Mouse (Mus musculus): ENCODE results near the gene Socs4. TPM values are rescaled to one million over a fixed set of nuclear protein-coding genes. Genes with fewer than 3 reads are reported as not detected.

Socs4 gene
- polyA plus RNA-seq, 1 experiment, result 3.5 TPM

DNA sequence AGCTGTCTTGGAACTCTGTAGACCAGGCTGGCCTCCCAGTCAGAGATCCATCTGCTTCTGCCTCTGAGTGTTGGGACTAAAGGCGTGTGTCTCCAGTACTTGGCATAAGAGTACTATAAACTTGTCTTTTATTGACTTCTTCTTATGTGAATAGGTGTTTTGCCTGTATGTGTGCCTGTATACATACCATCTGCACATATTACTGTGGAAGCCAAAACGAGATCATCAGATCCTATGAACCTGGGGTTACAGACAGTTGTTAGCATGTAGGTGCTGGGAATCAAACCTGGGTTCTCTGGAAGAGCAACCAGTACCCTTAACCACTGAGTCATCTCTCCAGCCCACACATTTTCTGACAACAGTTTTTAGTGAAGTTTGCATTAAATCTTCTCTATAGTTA lies 7.0 kb upstream of the Socs4 start:
- DNase-seq, result no peak
- H3K4me1 ChIP-seq (ENCODE audit: control insufficient read depth, insufficient read depth, low read length), result no peaks in the 10 kb centered on the region
- H3K27me3 ChIP-seq (replicated peaks; ENCODE audit: control insufficient read depth, insufficient read depth, low read length), result no peaks in the 10 kb centered on the region
- no peak for TF ChIP-seq CTCF (conservative IDR thresholded peaks at IDR 0.05; ENCODE audit: insufficient read depth, insufficient read length, low read depth, low read length)
- no peak for TF ChIP-seq POLR2A (IDR thresholded peaks at IDR 0.05; ENCODE audit: low read depth, low read length)
- H3K4me3 ChIP-seq (ENCODE audit: insufficient read depth, low read depth, low read length), result no peak overlapping the region
- H3K36me3 ChIP-seq (ENCODE audit: control insufficient read depth, insufficient read depth, low read length), result no peaks in the 10 kb centered on the region
- no peak overlapping the region for H3K27ac ChIP-seq (ENCODE audit: insufficient read depth, low read depth, low read length)
- WGBS, result 98% methylated on average over 2 of the region's 2 CpGs

DNA sequence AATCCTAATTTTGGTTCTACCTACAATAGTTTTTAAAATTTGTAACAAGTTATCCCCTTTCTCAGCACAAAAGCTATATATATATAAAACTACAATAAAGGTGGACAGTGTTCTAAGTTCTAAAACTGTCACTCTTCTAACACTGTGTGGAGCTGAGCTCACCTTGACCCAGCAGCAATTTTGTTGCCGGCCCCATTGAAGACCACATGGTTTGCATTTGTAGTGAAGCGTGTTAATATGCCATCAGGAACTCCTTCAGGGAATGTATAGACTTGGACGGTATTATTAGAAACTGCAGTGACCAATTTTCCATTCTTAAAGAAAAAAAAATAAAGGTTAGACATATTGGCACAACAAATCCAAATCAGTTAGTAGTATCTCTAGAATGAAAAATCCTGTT lies 3.0 kb upstream of the Socs4 start:
- no peak overlapping the region for H3K4me3 ChIP-seq (ENCODE audit: insufficient read depth, low read depth, low read length)
- 87% methylated on average over 3 of the region's 3 CpGs for WGBS
- TF ChIP-seq CTCF (conservative IDR thresholded peaks at IDR 0.05; ENCODE audit: insufficient read depth, insufficient read length, low read depth, low read length) (no peak), POLR2A (IDR thresholded peaks at IDR 0.05; ENCODE audit: low read depth, low read length) (no peak)
- no peak for DNase-seq
- no peaks in the 10 kb centered on the region for H3K4me1 ChIP-seq (ENCODE audit: control insufficient read depth, insufficient read depth, low read length)
- no peak overlapping the region for H3K27ac ChIP-seq (ENCODE audit: insufficient read depth, low read depth, low read length)
- no peaks in the 10 kb centered on the region for H3K36me3 ChIP-seq (ENCODE audit: control insufficient read depth, insufficient read depth, low read length)
- no peaks in the 10 kb centered on the region for H3K27me3 ChIP-seq (replicated peaks; ENCODE audit: control insufficient read depth, insufficient read depth, low read length)

DNA sequence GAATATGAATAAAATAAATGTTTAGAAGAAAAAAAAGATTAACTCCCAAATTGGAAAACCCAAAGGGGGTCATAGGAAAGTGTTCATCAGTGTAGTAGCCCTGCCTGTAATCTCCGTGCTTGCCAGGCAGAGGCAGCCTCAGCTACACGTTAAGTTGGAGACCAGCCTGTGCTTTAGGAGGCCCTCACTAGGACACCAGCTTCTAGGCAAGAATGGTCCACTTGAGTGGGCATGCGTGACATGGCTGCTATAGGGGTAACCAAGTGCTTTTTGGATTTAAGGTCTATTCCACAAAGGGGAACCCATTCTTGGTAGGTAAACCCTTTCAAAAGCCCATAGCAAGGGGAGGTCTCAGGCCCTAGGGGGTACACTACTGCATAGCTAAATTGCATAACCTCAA lies 1.3 kb upstream of the Socs4 start:
- Histone ChIP-seq H3K36me3 (ENCODE audit: control insufficient read depth, insufficient read depth, low read length) (no peaks in the 10 kb centered on the region), H3K4me1 (ENCODE audit: control insufficient read depth, insufficient read depth, low read length) (no peaks in the 10 kb centered on the region), H3K4me3 (ENCODE audit: insufficient read depth, low read depth, low read length) (no peak overlapping the region), H3K27me3 (replicated peaks; ENCODE audit: control insufficient read depth, insufficient read depth, low read length) (no peaks in the 10 kb centered on the region), H3K27ac (ENCODE audit: insufficient read depth, low read depth, low read length) (no peak overlapping the region)
- no peak for DNase-seq
- 41% methylated on average over 3 of the region's 3 CpGs for WGBS
- TF ChIP-seq CTCF (conservative IDR thresholded peaks at IDR 0.05; ENCODE audit: insufficient read depth, insufficient read length, low read depth, low read length), result no peak
- TF ChIP-seq POLR2A (IDR thresholded peaks at IDR 0.05; ENCODE audit: low read depth, low read length), result no peak

DNA sequence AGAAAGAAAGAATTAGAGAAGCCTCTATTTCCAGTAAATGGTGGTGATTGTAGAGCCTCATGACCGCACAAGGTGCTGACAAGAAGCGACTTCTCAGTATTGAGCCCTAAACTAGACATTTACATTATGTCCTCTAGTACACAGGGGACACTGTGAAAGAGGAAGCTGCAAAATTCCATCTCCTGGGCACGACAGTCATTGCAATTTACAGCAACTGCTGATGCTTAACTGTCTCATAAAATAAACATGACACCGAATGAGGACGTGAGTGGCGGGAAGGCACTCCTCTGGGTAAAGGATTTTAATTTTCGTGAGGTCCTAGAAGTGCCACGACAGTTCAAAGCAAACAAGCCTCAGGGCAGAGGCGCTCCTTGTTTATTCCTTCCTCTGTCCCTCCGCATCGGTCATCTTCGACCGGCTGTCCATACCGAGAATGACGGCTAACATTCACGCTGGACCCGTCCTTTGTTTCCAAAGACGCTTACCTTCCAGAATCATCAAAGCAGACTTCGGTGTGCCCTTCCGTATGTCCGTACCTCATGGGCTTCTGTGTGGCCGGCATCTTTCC lies 611 bp upstream of the Socs4 start:
- WGBS, result 2% methylated on average over 22 of the region's 22 CpGs
- TF ChIP-seq POLR2A (IDR thresholded peaks at IDR 0.05; ENCODE audit: low read depth, low read length) (no peak), CTCF (conservative IDR thresholded peaks at IDR 0.05; ENCODE audit: insufficient read depth, insufficient read length, low read depth, low read length) (no peak)
- no peaks in the 10 kb centered on the region for H3K4me1 ChIP-seq (ENCODE audit: control insufficient read depth, insufficient read depth, low read length)
- H3K36me3 ChIP-seq (ENCODE audit: control insufficient read depth, insufficient read depth, low read length), result no peaks in the 10 kb centered on the region
- H3K27me3 ChIP-seq (replicated peaks; ENCODE audit: control insufficient read depth, insufficient read depth, low read length), result no peaks in the 10 kb centered on the region
- no peak overlapping the region for H3K27ac ChIP-seq (ENCODE audit: insufficient read depth, low read depth, low read length)
- H3K4me3 ChIP-seq (ENCODE audit: insufficient read depth, low read depth, low read length), result peak overlapping the region; percentile 73
- no peak for DNase-seq

DNA sequence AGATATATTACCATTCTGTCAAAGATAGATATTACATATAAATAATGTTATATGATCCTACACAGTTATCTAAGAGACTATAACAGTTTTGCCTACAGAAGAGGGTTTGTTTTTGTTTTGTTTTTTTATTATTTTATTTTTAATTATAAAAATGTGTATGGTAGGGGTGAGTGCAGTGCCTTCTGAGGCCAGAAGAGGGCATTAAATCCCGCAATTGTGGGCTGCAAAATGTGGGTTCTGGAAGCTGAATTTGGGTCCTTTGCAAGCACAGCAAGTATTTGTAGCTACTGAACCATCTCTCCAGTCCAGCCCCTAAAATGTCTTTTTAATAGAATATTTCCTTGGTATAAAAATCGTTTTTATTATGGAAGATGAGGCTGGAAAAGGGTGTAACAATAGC lies 2.3 kb downstream of the Socs4 start:
- Histone ChIP-seq H3K36me3 (ENCODE audit: control insufficient read depth, insufficient read depth, low read length) (no peaks in the 10 kb centered on the region), H3K27ac (ENCODE audit: insufficient read depth, low read depth, low read length) (no peak overlapping the region), H3K4me3 (ENCODE audit: insufficient read depth, low read depth, low read length) (no peak overlapping the region), H3K27me3 (replicated peaks; ENCODE audit: control insufficient read depth, insufficient read depth, low read length) (no peaks in the 10 kb centered on the region), H3K4me1 (ENCODE audit: control insufficient read depth, insufficient read depth, low read length) (no peaks in the 10 kb centered on the region)
- TF ChIP-seq POLR2A (IDR thresholded peaks at IDR 0.05; ENCODE audit: low read depth, low read length) (no peak), CTCF (conservative IDR thresholded peaks at IDR 0.05; ENCODE audit: insufficient read depth, insufficient read length, low read depth, low read length) (peak; percentile 32; the same call in 1 of the 2 replicates)
- WGBS, result 79% methylated on average over 2 of the region's 2 CpGs
- no peak for DNase-seq

DNA sequence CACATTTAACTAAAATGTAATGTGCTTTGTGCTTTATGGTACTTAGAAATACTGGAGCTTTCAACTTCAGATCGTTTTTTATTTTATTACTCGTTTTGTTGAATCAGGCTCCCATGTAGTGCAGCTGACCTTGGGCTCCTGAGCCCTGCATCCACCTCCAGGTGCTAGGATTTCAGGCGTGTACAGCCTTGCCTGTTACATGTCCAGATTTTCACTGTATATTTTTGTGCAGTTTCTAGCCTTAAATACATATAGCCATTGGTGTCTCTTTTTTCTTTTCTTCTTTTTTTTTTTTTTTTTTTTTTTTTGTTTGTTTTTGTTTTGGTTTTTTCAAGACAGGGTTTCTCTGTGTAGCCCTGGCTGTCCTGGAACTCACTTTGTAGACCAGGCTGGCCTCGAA lies 4.8 kb downstream of the Socs4 start:
- no peak overlapping the region for H3K4me3 ChIP-seq (ENCODE audit: insufficient read depth, low read depth, low read length)
- TF ChIP-seq CTCF (conservative IDR thresholded peaks at IDR 0.05; ENCODE audit: insufficient read depth, insufficient read length, low read depth, low read length), result no peak
- TF ChIP-seq POLR2A (IDR thresholded peaks at IDR 0.05; ENCODE audit: low read depth, low read length), result no peak
- no peak for DNase-seq
- H3K4me1 ChIP-seq (ENCODE audit: control insufficient read depth, insufficient read depth, low read length), result peaks cover 2% of the 10 kb centered on the region; the same call in 1 of the 2 replicates
- H3K36me3 ChIP-seq (ENCODE audit: control insufficient read depth, insufficient read depth, low read length), result no peaks in the 10 kb centered on the region
- H3K27ac ChIP-seq (ENCODE audit: insufficient read depth, low read depth, low read length), result no peak overlapping the region
- WGBS, result 85% methylated on average over 4 of the region's 4 CpGs
- no peaks in the 10 kb centered on the region for H3K27me3 ChIP-seq (replicated peaks; ENCODE audit: control insufficient read depth, insufficient read depth, low read length)

DNA sequence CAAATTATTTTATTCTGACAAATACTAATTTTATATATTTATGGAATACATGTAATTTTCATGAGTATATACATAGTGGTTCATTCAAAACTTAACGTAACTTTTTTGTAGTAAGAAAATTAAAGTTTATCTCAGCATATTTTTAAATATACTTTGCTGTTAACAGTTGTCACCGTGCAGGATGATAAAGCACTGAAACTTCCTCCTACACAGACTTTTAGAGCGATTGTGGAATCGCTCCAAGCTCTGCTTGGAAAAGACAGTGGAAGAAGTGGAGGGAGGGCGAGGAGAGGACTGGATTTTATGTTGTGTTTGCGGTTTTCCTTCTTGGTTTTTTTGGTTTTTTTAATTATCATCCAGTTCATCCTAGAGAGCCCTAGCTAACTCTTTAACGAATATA lies 6.8 kb downstream of the Socs4 start:
- H3K36me3 ChIP-seq (ENCODE audit: control insufficient read depth, insufficient read depth, low read length), result no peaks in the 10 kb centered on the region
- 38% methylated on average over 7 of the region's 7 CpGs for whole genome bisulfite sequencing

More for the DNA sequence above, 6.8 kb downstream of the Socs4 start:
- no peak for TF ChIP-seq CTCF (conservative IDR thresholded peaks at IDR 0.05; ENCODE audit: insufficient read depth, insufficient read length, low read depth, low read length)
- no peak for TF ChIP-seq POLR2A (IDR thresholded peaks at IDR 0.05; ENCODE audit: low read depth, low read length)
- Histone ChIP-seq H3K4me3 (ENCODE audit: insufficient read depth, low read depth, low read length) (no peak overlapping the region), H3K27ac (ENCODE audit: insufficient read depth, low read depth, low read length) (no peak overlapping the region), H3K4me1 (ENCODE audit: control insufficient read depth, insufficient read depth, low read length) (peaks cover 2% of the 10 kb centered on the region; the same call in 1 of the 2 replicates), H3K27me3 (replicated peaks; ENCODE audit: control insufficient read depth, insufficient read depth, low read length) (no peaks in the 10 kb centered on the region)
- DNase-seq, result no peak

Data from kidney, adult 2 months (tissue).